Mouse (Mus musculus) A20 (cell line): ENCODE data around the gene Gm21861.
"Not testable (repeated sequence)": the region's sequence is repeated elsewhere in the genome, so short reads cannot be mapped to it uniquely, and the experiment has no call there.

ENCODE experiments used
- DNase-seq: peaks from one replicate; pipeline ENCODE4 v3.0.0-alpha.2; 2011; ENCODE audit warnings: low read depth, low spot score

The Gm21861 gene

DNA sequence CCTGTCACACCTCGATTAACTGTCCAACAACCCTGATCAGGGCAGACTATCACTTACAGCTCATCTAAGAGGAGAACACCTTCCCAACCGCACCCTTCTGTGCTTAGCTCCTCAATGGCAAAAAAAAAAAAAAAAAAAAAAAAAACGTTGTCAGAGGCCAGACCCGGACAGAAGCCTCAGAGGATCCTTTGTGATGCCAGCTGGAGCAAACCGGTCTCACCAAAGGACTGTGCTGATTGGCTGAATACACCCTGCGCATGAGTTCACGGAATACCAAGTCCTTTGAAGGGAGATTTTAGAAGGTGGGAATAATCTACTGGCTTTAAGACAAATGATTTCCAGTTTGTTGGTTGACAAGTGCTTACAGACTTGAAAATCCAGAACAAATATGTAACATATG, at the start of gene Gm21861:
Gene Gm21861, minus strand, starts transcription at position 101 of the 400 bp plus-strand sequence.
- DNase-seq, result not testable (repeated sequence)
